Mouse (Mus musculus) CH12.LX (cell line): ENCODE data around the gene Serpinb9. TPM values are rescaled to one million over a fixed set of nuclear protein-coding genes. Genes with fewer than 3 reads are reported as not detected.

Experiments
- DNase-seq: peaks from one replicate; pipeline ENCODE4 v3.0.0-alpha.2; 2013; ENCODE audit errors: extremely low read depth
- H3K27ac ChIP-seq: 2 replicates; pipeline ENCODE4 v1.5.1; 2012; ENCODE audit warnings: low read depth, mild to moderate bottlenecking, control low read depth, moderate library complexity; ENCODE audit not compliant: insufficient read depth
- H3K27me3 ChIP-seq: replicated peaks from 2 replicates; pipeline ENCODE3; 2012; ENCODE audit warnings: inconsistent platforms
- H3K36me3 ChIP-seq, 2 experiments: replicated peaks in 1 of 2; 2 replicates each; pipeline versions ENCODE3 to v1.6.1; 2012; ENCODE audit warnings: inconsistent platforms in 1 of 2, low read length in 1 of 2, mild to moderate bottlenecking in 1 of 2, mixed read lengths in 1 of 2, moderate library complexity in 1 of 2; ENCODE audit not compliant: control insufficient read depth in 1 of 2, insufficient read depth in 1 of 2
- H3K4me1 ChIP-seq, 2 experiments: 2 replicates each; pipeline ENCODE4 v1.6.1; 2012; ENCODE audit warnings: inconsistent platforms in 1 of 2, moderate library complexity in 1 of 2; ENCODE audit not compliant: insufficient read depth in 2 of 2, control insufficient read depth in 1 of 2
- H3K4me2 ChIP-seq: 2 replicates; pipeline ENCODE4 v1.6.1; 2012; ENCODE audit warnings: low read depth, mild to moderate bottlenecking, control low read depth; ENCODE audit not compliant: poor library complexity, insufficient read depth, severe bottlenecking
- H3K4me3 ChIP-seq, 3 experiments: fragments of 150-350 bp in 1 of 3; sonication (generic) in 1 of 3; replicated peaks in 1 of 3; 2 replicates each; pipeline versions ENCODE3 to v1.5.1; 2011 to 2012; ENCODE audit warnings: low read depth in 2 of 3, low read length in 2 of 3, mild to moderate bottlenecking in 2 of 3, moderate library complexity in 2 of 3, control low read depth in 1 of 3, improper control_type of control experiment in 1 of 3, inconsistent platforms in 1 of 3, mixed read lengths in 1 of 3; ENCODE audit not compliant: poor library complexity in 1 of 3
- H3K79me2 ChIP-seq: replicated peaks from 2 replicates; pipeline ENCODE4 v1.6.1; 2012; ENCODE audit warnings: mild to moderate bottlenecking, moderate library complexity; ENCODE audit not compliant: control insufficient read depth, poor library complexity, insufficient read depth, severe bottlenecking; ENCODE audit errors: extremely low read depth
- H3K9ac ChIP-seq: 2 replicates; pipeline ENCODE4 v1.6.1; 2012; ENCODE audit warnings: low read depth, mild to moderate bottlenecking, control low read depth, moderate library complexity; ENCODE audit not compliant: insufficient read depth
- H3K9me3 ChIP-seq: replicated peaks from 2 replicates; pipeline ENCODE3; 2012; ENCODE audit warnings: low read length, inconsistent platforms, mixed read lengths
- BHLHE40 ChIP-seq: IDR thresholded peaks from 2 replicates; pipeline ENCODE4 v1.6.1; 2011; ENCODE audit warnings: mild to moderate bottlenecking, low read depth, low read length, improper control_type of control experiment
- CHD1 ChIP-seq: IDR thresholded peaks from 2 replicates; pipeline ENCODE4 v1.6.1; 2012; ENCODE audit warnings: low read depth, low read length, improper control_type of control experiment, inconsistent platforms
- CHD2 ChIP-seq: IDR thresholded peaks from 2 replicates; pipeline ENCODE4 v1.6.1; 2011; ENCODE audit warnings: low read length, improper control_type of control experiment
- EP300 ChIP-seq: IDR thresholded peaks from 2 replicates; pipeline ENCODE4 v1.6.1; 2011; ENCODE audit warnings: low read length, improper control_type of control experiment
- ETS1 ChIP-seq: conservative IDR thresholded peaks from 2 replicates; pipeline ENCODE4 v1.6.1; 2012; ENCODE audit warnings: low read depth, mild to moderate bottlenecking, inconsistent platforms, low read length, improper control_type of control experiment, moderate library complexity
- IRF4 ChIP-seq: IDR thresholded peaks from 2 replicates; pipeline ENCODE4 v1.6.1; 2014; ENCODE audit warnings: low read depth, mild to moderate bottlenecking, inconsistent platforms, low read length, improper control_type of control experiment
- JUN ChIP-seq: IDR thresholded peaks from 2 replicates; pipeline ENCODE4 v1.6.1; 2011; ENCODE audit warnings: low read depth, mild to moderate bottlenecking, low read length, improper control_type of control experiment, moderate library complexity; ENCODE audit not compliant: insufficient read depth
- JUND ChIP-seq: conservative IDR thresholded peaks from 2 replicates; pipeline ENCODE4 v1.6.1; 2011; ENCODE audit warnings: low read depth, low read length, improper control_type of control experiment
- MAFK ChIP-seq: IDR thresholded peaks from 2 replicates; pipeline ENCODE4 v1.6.1; 2011; ENCODE audit warnings: low read length, improper control_type of control experiment; ENCODE audit not compliant: insufficient replicate concordance
- MAX ChIP-seq: IDR thresholded peaks from 2 replicates; pipeline ENCODE4 v1.6.1; 2011; ENCODE audit warnings: low read length, improper control_type of control experiment
- MAZ ChIP-seq: IDR thresholded peaks from 2 replicates; pipeline ENCODE4 v1.6.1; 2012; ENCODE audit warnings: low read depth, mild to moderate bottlenecking, inconsistent platforms, low read length, improper control_type of control experiment, moderate library complexity
- MEF2A ChIP-seq: IDR thresholded peaks from 2 replicates; pipeline ENCODE4 v1.6.1; 2014; ENCODE audit warnings: low read depth, mild to moderate bottlenecking, inconsistent platforms, low read length, improper control_type of control experiment, borderline replicate concordance
- MYC ChIP-seq: IDR thresholded peaks from 2 replicates; pipeline ENCODE4 v1.6.1; 2011; ENCODE audit warnings: low read depth, mild to moderate bottlenecking, improper control_type of control experiment, low read length
- NELFE ChIP-seq: IDR thresholded peaks from 2 replicates; pipeline ENCODE4 v1.6.1; 2011; ENCODE audit warnings: low read depth, low read length, improper control_type of control experiment
- NRF1 ChIP-seq: IDR thresholded peaks from 2 replicates; pipeline ENCODE4 v1.6.1; 2014; ENCODE audit warnings: low read depth, mild to moderate bottlenecking, inconsistent platforms, low read length, improper control_type of control experiment, moderate library complexity
- PAX5 ChIP-seq: IDR thresholded peaks from 2 replicates; pipeline ENCODE4 v1.6.1; 2012; ENCODE audit warnings: low read length, inconsistent platforms, mixed read lengths
- POLR2A ChIP-seq: IDR thresholded peaks from 2 replicates; pipeline ENCODE4 v1.6.1; 2011; ENCODE audit warnings: low read depth, mild to moderate bottlenecking, improper control_type of control experiment, low read length
- POLR2AphosphoS2 ChIP-seq: IDR thresholded peaks from 2 replicates; pipeline ENCODE4 v1.6.1; 2011; ENCODE audit warnings: low read depth, low read length, improper control_type of control experiment
- RAD21 ChIP-seq: IDR thresholded peaks from 2 replicates; pipeline ENCODE4 v1.6.1; 2011; ENCODE audit warnings: low read depth, mild to moderate bottlenecking, low read length, improper control_type of control experiment, moderate library complexity
- RCOR1 ChIP-seq: conservative IDR thresholded peaks from 2 replicates; pipeline ENCODE4 v1.6.1; 2012; ENCODE audit warnings: low read depth, mild to moderate bottlenecking, inconsistent platforms, low read length, improper control_type of control experiment
- SMC3 ChIP-seq: IDR thresholded peaks from 2 replicates; pipeline ENCODE4 v1.6.1; 2011; ENCODE audit warnings: low read depth, low read length, improper control_type of control experiment
- TBP ChIP-seq: conservative IDR thresholded peaks from 2 replicates; pipeline ENCODE4 v1.6.1; 2011; ENCODE audit warnings: low read depth, low read length, improper control_type of control experiment
- TCF12 ChIP-seq: IDR thresholded peaks from 2 replicates; pipeline ENCODE4 v1.6.1; 2014; ENCODE audit warnings: low read depth, mild to moderate bottlenecking, inconsistent platforms, low read length, improper control_type of control experiment
- UBTF ChIP-seq: IDR thresholded peaks from 2 replicates; pipeline ENCODE4 v1.6.1; 2012; ENCODE audit warnings: low read depth, mild to moderate bottlenecking, inconsistent platforms, low read length, improper control_type of control experiment, moderate library complexity
- USF2 ChIP-seq: conservative IDR thresholded peaks from 2 replicates; pipeline ENCODE4 v1.6.1; 2011; ENCODE audit warnings: low read depth, low read length, improper control_type of control experiment
- ZC3H11A ChIP-seq: IDR thresholded peaks from 2 replicates; pipeline ENCODE4 v1.6.1; 2012; ENCODE audit warnings: low read depth, mild to moderate bottlenecking, inconsistent platforms, low read length, improper control_type of control experiment
- ZKSCAN1 ChIP-seq: IDR thresholded peaks from 2 replicates; pipeline ENCODE4 v1.6.1; 2012; ENCODE audit warnings: low read depth, inconsistent platforms, low read length, improper control_type of control experiment, borderline replicate concordance
- ZNF384 ChIP-seq: IDR thresholded peaks from 2 replicates; pipeline ENCODE4 v1.6.1; 2012; ENCODE audit warnings: low read depth, low read length, improper control_type of control experiment, inconsistent platforms
- dilution Hi-C: fragments of 300-500 bp; cut with MboI; formaldehyde crosslinking; loops from 2 replicates; pipeline ENCODE4 v1.14.3; 2020; ENCODE audit warnings: low sequenced_read_pairs; ENCODE audit not compliant: extremely low pct_unique_long_range_greater_than_20kb, extremely low pct_ligation_motif_present
- in situ Hi-C: fragments of 300-500 bp; cut with MboI; formaldehyde crosslinking; loops from 3 replicates; pipeline ENCODE4 v1.14.3; 2019; ENCODE audit warnings: low sequenced_read_pairs, low pct_ligation_motif_present, low pct_unique_long_range_greater_than_20kb, mixed read lengths
- polyA plus RNA-seq: library from polyadenylated mRNA; unstranded; fragments of >175 nt; gene quantifications from 2 replicates; pipeline ENCODE4 v1.2.1, GENCODE M21; 2012; ENCODE audit warnings: low read depth; ENCODE audit not compliant: insufficient read length
- total RNA-seq, 2 experiments: library from RNA; depleted of rRNA; stranded (reverse); fragments of 300-350 nt in 1 of 2; fragments of >200 nt in 1 of 2; gene quantifications; 2 replicates each; pipeline ENCODE4 v1.2.3; 2012 to 2014

Serpinb9 gene
- total and polyA plus RNA-seq, 3 experiments: 3.5 to 14.6 (median 12.1) TPM

DNA sequence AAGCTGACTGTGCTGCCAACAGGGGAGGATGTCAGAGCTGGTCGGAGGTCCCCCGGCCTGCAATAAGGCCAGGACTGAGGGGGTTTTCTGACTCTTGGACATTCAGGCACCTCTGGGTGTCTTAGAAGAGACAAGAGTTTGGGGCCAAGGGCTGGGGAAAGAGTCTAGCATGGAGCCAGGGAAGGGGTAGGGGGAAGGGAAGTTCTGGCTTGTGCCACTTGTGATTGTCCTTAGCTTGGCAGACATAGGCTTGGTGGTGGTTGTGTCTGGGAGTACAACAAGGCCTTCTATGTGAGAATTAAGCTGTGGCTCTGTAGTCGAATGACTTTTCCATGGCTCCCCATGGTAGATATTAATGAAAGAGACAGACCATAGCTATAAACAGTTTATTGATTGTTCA, 40.5 kb downstream of the Serpinb9 start:
- H3K9me3 ChIP-seq: peaks cover 3% of the 10 kb centered on the region
- in situ Hi-C loops (no loop called here), dilution Hi-C loops (no loop called here)
- H3K4me2 ChIP-seq: no peak overlapping the region
- H3K27ac ChIP-seq: no peak overlapping the region
- TF ChIP-seq CHD2: no peak
- no peak for TF ChIP-seq EP300
- TF ChIP-seq TCF12: no peak
- TF ChIP-seq ETS1: no peak
- no peak for TF ChIP-seq MAZ
- TF ChIP-seq RCOR1: no peak
- TF ChIP-seq BHLHE40: no peak
- no peak for TF ChIP-seq MAX
- no peak for TF ChIP-seq MAFK
- TF ChIP-seq PAX5: no peak
- no peak for TF ChIP-seq RAD21
- no peak for TF ChIP-seq UBTF
- TF ChIP-seq ZNF384: no peak
- TF ChIP-seq POLR2A: no peak
- no peak for TF ChIP-seq NELFE
- TF ChIP-seq POLR2AphosphoS2: no peak
- no peak for TF ChIP-seq JUND
- no peak for TF ChIP-seq IRF4
- DNase-seq: no peak
- H3K27me3 ChIP-seq: no peaks in the 10 kb centered on the region
- no peaks in the 10 kb centered on the region for H3K79me2 ChIP-seq
- no peaks in the 10 kb centered on the region for H3K36me3 ChIP-seq
- no peak overlapping the region for H3K4me3 ChIP-seq
- H3K9ac ChIP-seq: no peak overlapping the region
- H3K4me1 ChIP-seq: peaks cover 0 to 4% of the 10 kb centered on the region in 2 experiments; a peak in 1 of 4 replicates

DNA sequence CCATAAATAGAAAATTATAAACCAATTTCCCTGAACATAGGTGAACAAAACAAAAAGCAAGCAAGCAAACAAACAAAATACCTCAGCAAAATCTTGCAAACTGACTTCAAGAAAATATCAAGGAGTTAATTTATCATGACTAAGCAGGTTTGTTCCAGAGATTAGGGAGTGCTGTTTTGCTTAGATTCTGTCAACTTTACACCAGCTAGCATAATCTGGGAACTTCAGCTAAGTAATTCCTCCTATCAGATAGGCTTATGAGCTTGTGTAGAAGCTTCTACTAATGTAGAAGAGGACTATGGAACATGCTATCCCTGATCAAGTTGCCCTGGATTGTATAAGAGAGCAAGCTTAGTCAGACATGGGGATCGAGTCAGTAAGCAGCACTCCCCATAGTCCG, 44.2 kb downstream of the Serpinb9 start:
- no peak overlapping the region for H3K4me2 ChIP-seq
- H3K27me3 ChIP-seq: no peaks in the 10 kb centered on the region
- no peaks in the 10 kb centered on the region for H3K36me3 ChIP-seq
- no peak overlapping the region for H3K9ac ChIP-seq
- no peak for DNase-seq
- no peaks in the 10 kb centered on the region for H3K9me3 ChIP-seq
- dilution Hi-C loops: no loop called here
- H3K4me3 ChIP-seq: no peak overlapping the region
- in situ Hi-C loops: no loop called here
- H3K4me1 ChIP-seq: peaks cover 0 to 4% of the 10 kb centered on the region in 2 experiments; a peak in 1 of 4 replicates
- TF ChIP-seq PAX5 (no peak), SMC3 (no peak), ZKSCAN1 (no peak), MYC (no peak), POLR2A (no peak), CHD1 (no peak), MAZ (no peak), JUN (no peak), USF2 (no peak), MEF2A (no peak), BHLHE40 (no peak), JUND (no peak), TBP (no peak), ZC3H11A (no peak), NRF1 (no peak)
- H3K79me2 ChIP-seq: no peaks in the 10 kb centered on the region
- H3K27ac ChIP-seq: no peak overlapping the region
